Mouse (Mus musculus) testis, adult 2 months (tissue): Measurements from ENCODE around the gene Herc6. TPM values are rescaled to one million over a fixed set of nuclear protein-coding genes. Genes with fewer than 3 reads are reported as not detected.

Experiments
- H3K27ac ChIP-seq: fragments of 200-500 bp; 2 replicates; pipeline ENCODE4 v1.5.1; 2012; ENCODE audit warnings: low read depth, low read length; ENCODE audit not compliant: control insufficient read depth, insufficient read depth
- H3K27me3 ChIP-seq: fragments of 200-500 bp; 2 replicates; pipeline ENCODE4 v1.6.1; 2012; ENCODE audit warnings: mild to moderate bottlenecking, low read length, moderate library complexity; ENCODE audit not compliant: control insufficient read depth, insufficient read depth
- H3K36me3 ChIP-seq: fragments of 200-500 bp; 2 replicates; pipeline ENCODE4 v1.6.1; 2012; ENCODE audit warnings: mild to moderate bottlenecking, low read length; ENCODE audit not compliant: control insufficient read depth, insufficient read depth
- H3K4me1 ChIP-seq: fragments of 200-500 bp; 2 replicates; pipeline ENCODE4 v1.6.1; 2012; ENCODE audit warnings: low read length; ENCODE audit not compliant: control insufficient read depth, insufficient read depth
- H3K4me3 ChIP-seq: fragments of 200-500 bp; 2 replicates; pipeline ENCODE4 v1.5.1; 2012; ENCODE audit warnings: low read depth, mild to moderate bottlenecking, low read length, moderate library complexity, mixed read lengths; ENCODE audit not compliant: control insufficient read depth
- CTCF ChIP-seq: fragments of 200-500 bp; IDR thresholded peaks from 2 replicates; pipeline ENCODE4 v1.5.1; 2012; ENCODE audit warnings: low read depth, mild to moderate bottlenecking, inconsistent platforms, low read length, moderate library complexity; ENCODE audit not compliant: control insufficient read depth, insufficient read depth, insufficient replicate concordance
- POLR2A ChIP-seq: fragments of 200-500 bp; IDR thresholded peaks from 2 replicates; pipeline ENCODE4 v1.6.1; 2012; ENCODE audit warnings: low read depth, mild to moderate bottlenecking, inconsistent platforms, low read length, moderate library complexity; ENCODE audit not compliant: control insufficient read depth
- polyA plus RNA-seq: library from polyadenylated mRNA; depleted of rRNA; stranded (reverse); fragments of >200 nt; gene quantifications from 2 replicates; pipeline ENCODE4 v1.2.3, GENCODE M21; 2012; rRNA removed

Herc6 gene
- polyA plus RNA-seq, 1 experiment, result 4.2 TPM

DNA sequence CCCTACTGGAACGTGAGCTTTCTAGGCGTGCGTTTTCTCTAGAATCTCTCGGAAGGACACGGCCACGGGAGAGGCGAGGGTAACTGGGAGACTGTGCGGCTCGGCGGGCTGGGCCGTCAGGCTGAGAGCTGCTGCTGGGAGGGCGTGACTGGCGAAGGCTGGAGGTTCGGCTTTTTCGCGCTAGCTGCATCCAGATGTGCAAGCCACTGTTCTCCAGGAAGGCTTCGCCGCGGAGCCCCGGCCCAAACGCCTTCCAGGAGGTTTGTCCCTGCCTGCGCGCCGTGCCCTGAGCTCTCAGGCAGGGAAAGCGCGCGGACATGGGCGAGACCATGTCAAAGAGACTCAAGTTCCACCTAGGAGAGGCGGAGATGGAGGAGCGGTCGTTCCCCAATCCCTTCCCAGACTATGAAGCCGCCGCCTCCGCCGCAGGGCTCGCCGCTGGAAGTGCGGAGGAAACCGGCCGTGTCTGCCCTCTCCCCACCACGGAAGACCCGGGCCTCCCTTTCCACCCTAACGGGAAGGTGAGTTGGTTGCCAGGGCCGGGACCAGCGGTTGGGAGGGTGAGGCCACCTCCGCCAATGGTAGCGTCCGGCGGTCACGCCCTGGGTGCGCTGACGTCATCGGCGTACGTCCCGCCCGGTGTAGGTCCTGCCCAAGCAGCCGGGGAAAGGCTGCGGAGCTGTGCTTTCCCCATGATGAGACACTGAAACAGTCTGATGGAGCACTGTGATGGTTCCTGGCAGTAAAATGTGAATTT is 122.1 kb downstream of the Herc6 start:
- Histone ChIP-seq H3K4me1 (peaks cover 4% of the 10 kb centered on the region), H3K36me3 (no peaks in the 10 kb centered on the region), H3K4me3 (peak overlapping the region; percentile 96), H3K27me3 (no peaks in the 10 kb centered on the region), H3K27ac (peak overlapping the region; percentile 100)
- TF ChIP-seq POLR2A (peak; percentile 74), CTCF (no peak)

DNA sequence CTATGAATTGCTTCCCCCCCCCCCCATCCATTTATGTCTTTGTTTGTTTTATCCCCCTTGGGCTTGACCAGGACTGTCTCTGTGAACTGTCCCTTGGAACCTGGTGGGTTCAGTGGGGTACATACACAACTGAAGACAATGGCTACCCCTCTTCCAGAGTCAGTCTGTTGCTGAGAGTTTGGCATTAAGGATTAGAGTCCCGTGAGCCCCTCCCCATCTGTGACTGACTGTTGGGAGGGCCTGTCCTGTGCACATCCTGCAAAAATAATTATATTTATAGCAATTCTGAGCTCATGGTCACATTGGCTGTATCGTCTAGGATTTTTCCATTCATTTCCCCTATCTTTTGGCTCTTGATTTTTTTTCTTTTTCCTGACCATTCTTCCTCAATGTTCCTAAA is 122.9 kb downstream of the Herc6 start:
- no peaks in the 10 kb centered on the region for H3K27me3 ChIP-seq
- H3K4me1 ChIP-seq, result peaks cover 4% of the 10 kb centered on the region
- TF ChIP-seq CTCF (no peak), POLR2A (no peak)
- no peaks in the 10 kb centered on the region for H3K36me3 ChIP-seq
- no peak overlapping the region for H3K27ac ChIP-seq
- peak overlapping the region; percentile 96 for H3K4me3 ChIP-seq

DNA sequence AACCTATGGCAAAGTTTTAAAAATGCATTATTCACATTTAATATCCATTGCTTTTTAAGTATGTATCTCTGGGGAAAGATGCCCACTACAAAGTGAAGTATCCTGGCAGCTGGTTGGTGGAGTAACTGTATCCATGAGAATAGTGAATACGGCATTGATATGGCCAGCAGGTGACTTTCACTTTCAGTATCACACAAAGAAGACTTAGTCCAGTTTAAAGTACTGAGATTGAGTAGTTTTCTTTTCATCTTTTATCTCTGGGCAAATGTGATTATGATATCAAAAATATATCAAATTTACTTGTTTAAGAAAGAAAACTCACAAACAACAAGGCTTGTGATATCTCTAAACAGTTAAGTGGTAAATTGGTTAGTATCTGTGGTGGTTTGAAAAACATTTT is 125.9 kb downstream of the Herc6 start:
- no peaks in the 10 kb centered on the region for H3K36me3 ChIP-seq

DNA sequence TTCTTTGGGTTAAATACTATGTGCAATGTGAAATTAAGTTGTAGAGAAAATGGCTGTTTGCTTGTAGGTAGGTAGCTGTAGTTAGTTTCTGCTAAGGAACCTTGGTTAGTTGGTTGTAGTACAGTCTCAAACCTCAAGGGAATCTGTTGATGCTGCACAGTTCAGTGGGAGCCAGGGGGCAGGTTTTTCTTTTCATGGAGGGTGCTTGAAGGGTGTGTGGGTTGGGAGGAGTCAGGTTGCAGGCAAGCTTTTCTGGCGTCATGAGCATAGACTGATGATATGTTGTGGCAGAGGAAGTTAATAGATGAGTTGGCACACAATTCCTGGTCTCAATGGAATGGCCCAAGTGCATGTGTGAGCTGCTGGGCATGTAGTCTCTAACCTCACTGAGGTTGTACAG is 130.9 kb downstream of the Herc6 start:
- no peaks in the 10 kb centered on the region for H3K36me3 ChIP-seq
- no peak overlapping the region for H3K27ac ChIP-seq
- no peak for TF ChIP-seq CTCF
- TF ChIP-seq POLR2A, result no peak
- H3K27me3 ChIP-seq, result no peaks in the 10 kb centered on the region
- no peaks in the 10 kb centered on the region for H3K4me1 ChIP-seq
- no peak overlapping the region for H3K4me3 ChIP-seq

More for the DNA sequence above, 125.9 kb downstream of the Herc6 start:
- no peak overlapping the region for H3K27ac ChIP-seq
- no peak for TF ChIP-seq POLR2A
- no peak for TF ChIP-seq CTCF
- H3K4me3 ChIP-seq, result no peak overlapping the region
- H3K4me1 ChIP-seq, result peaks cover 4% of the 10 kb centered on the region
- H3K27me3 ChIP-seq, result no peaks in the 10 kb centered on the region

Other genes starting within 250 kb of the Herc6 start
- not detected in 2 replicates for gene Vmn1r17, start 217.3 kb upstream of the Herc6 start, polyA plus RNA-seq
- not detected in 2 replicates for gene Vmn1r18, start 185.2 kb upstream of the Herc6 start, polyA plus RNA-seq
- not detected in 2 replicates for gene Vmn1r19, start 177.2 kb upstream of the Herc6 start, polyA plus RNA-seq
- not detected in 2 replicates for gene Vmn1r20, start 152.1 kb upstream of the Herc6 start, polyA plus RNA-seq
- gene Ppm1k, start 45.5 kb upstream of the Herc6 start, polyA plus RNA-seq, result 0.40 and 0.83 TPM in 2 replicates
- 1.2 and 1.6 TPM in 2 replicates for gene Pyurf, start 111.1 kb downstream of the Herc6 start, polyA plus RNA-seq
- gene Lancl2, start 121.5 kb downstream of the Herc6 start, polyA plus RNA-seq, result 71.1 and 87.9 TPM in 2 replicates
- gene Vopp1, start 244.2 kb downstream of the Herc6 start, polyA plus RNA-seq, result 1.1 and 1.2 TPM in 2 replicates